Mouse (Mus musculus): ENCODE results near the gene Adtrp. TPM values are rescaled to one million over a fixed set of nuclear protein-coding genes. Genes with fewer than 3 reads are reported as not detected.

The Adtrp gene
- total RNA-seq (2014; rRNA removed; ENCODE audit: low replicate concordance) (not detected in 2 replicates), polyA plus RNA-seq (2015; fragmentation: Nextera tagmentation; extraction: Ambion mirVana) (0.12 TPM in 1 of 2 replicates, not detected in the other)

GRCm38 (mm10) chr13:41847516-41848126 is at the start of gene Adtrp:
Gene Adtrp, minus strand, starts transcription at chr13:41847684.
- TF ChIP-seq EP300 (IDR thresholded peaks at IDR 0.05; ENCODE audit: low read depth) (no peak), CTCF (IDR thresholded peaks at IDR 0.05; ENCODE audit: low read depth) (no peak)
- H3K9ac ChIP-seq (replicated peaks; ENCODE audit: low read depth, low read length): no peak within 1 kb of the TSS
- H3K4me1 ChIP-seq (ENCODE audit: control insufficient read depth, insufficient read depth): 0 out of 2 replicates have a peak, but pooled peaks cover 4% of the 10 kb centered on the region
- no peaks in the 10 kb centered on the region for H3K27me3 ChIP-seq (ENCODE audit: control insufficient read depth, insufficient read depth, low read length)
- DNase-seq (ENCODE audit: low spot score) (no peak), ATAC-seq (ENCODE audit: insufficient read depth, low read depth) (no peak)
- H3K27ac ChIP-seq (ENCODE audit: low read depth): no peak within 1 kb of the TSS
- H3K4me2 ChIP-seq (ENCODE audit: low read depth, low read length): no peak within 1 kb of the TSS
- H3K9me3 ChIP-seq (replicated peaks; ENCODE audit: control insufficient read depth, low read length): no peaks in the 10 kb centered on the region
- 54% methylated on average over 11 of the region's 11 CpGs for WGBS
- no peaks in the 10 kb centered on the region for H3K36me3 ChIP-seq (replicated peaks; ENCODE audit: control insufficient read depth, insufficient read depth, low read length)
- H3K4me3 ChIP-seq (ENCODE audit: low read depth, low read length): no peak within 1 kb of the TSS

GRCm38 (mm10) chr13:41892016-41892415 is 44.5 kb upstream of the Adtrp start:
- no peak for DNase-seq (ENCODE audit: low spot score)
- 82% methylated on average over 12 of the region's 12 CpGs for WGBS
- no peak for TF ChIP-seq CTCF (IDR thresholded peaks at IDR 0.05; ENCODE audit: low read depth)
- no peak for TF ChIP-seq EP300 (IDR thresholded peaks at IDR 0.05; ENCODE audit: low read depth)
- no peaks in the 10 kb centered on the region for H3K9me3 ChIP-seq (replicated peaks; ENCODE audit: control insufficient read depth, low read length)
- ATAC-seq (ENCODE audit: insufficient read depth, low read depth): no peak
- no peaks in the 10 kb centered on the region for H3K4me1 ChIP-seq (ENCODE audit: control insufficient read depth, insufficient read depth)
- no peak overlapping the region for H3K9ac ChIP-seq (replicated peaks; ENCODE audit: low read depth, low read length)
- no peaks in the 10 kb centered on the region for H3K36me3 ChIP-seq (replicated peaks; ENCODE audit: control insufficient read depth, insufficient read depth, low read length)
- H3K4me3 ChIP-seq (ENCODE audit: low read depth, low read length): no peak overlapping the region
- H3K27me3 ChIP-seq (ENCODE audit: control insufficient read depth, insufficient read depth, low read length): no peaks in the 10 kb centered on the region
- no peak overlapping the region for H3K4me2 ChIP-seq (ENCODE audit: low read depth, low read length)
- no peak overlapping the region for H3K27ac ChIP-seq (ENCODE audit: low read depth)

- 85% methylated on average over 4 of the region's 4 CpGs for WGBS
- Histone ChIP-seq H3K4me3 (ENCODE audit: low read depth, low read length) (no peak overlapping the region), H3K4me1 (ENCODE audit: control insufficient read depth, insufficient read depth) (no peaks in the 10 kb centered on the region), H3K36me3 (replicated peaks; ENCODE audit: control insufficient read depth, insufficient read depth, low read length) (no peaks in the 10 kb centered on the region), H3K4me2 (ENCODE audit: low read depth, low read length) (no peak overlapping the region), H3K27ac (ENCODE audit: low read depth) (no peak overlapping the region), H3K9ac (replicated peaks; ENCODE audit: low read depth, low read length) (no peak overlapping the region), H3K27me3 (ENCODE audit: control insufficient read depth, insufficient read depth, low read length) (no peaks in the 10 kb centered on the region), H3K9me3 (replicated peaks; ENCODE audit: control insufficient read depth, low read length) (no peaks in the 10 kb centered on the region)
- DNase-seq (ENCODE audit: low spot score): no peak
- no peak for ATAC-seq (ENCODE audit: insufficient read depth, low read depth)
- TF ChIP-seq EP300 (IDR thresholded peaks at IDR 0.05; ENCODE audit: low read depth) (no peak), CTCF (IDR thresholded peaks at IDR 0.05; ENCODE audit: low read depth) (no peak)
These were observed 43.1 kb upstream of the Adtrp start for GRCm38 (mm10) chr13:41890618-41891017.

- H3K4me3 ChIP-seq (ENCODE audit: low read depth, low read length): no peak overlapping the region
- WGBS: 72% methylated on average over 2 of the region's 2 CpGs
- H3K27ac ChIP-seq (ENCODE audit: low read depth): no peak overlapping the region
- H3K9me3 ChIP-seq (replicated peaks; ENCODE audit: control insufficient read depth, low read length): no peaks in the 10 kb centered on the region
- no peak for DNase-seq (ENCODE audit: low spot score)
- H3K27me3 ChIP-seq (ENCODE audit: control insufficient read depth, insufficient read depth, low read length): no peaks in the 10 kb centered on the region
- H3K4me1 ChIP-seq (ENCODE audit: control insufficient read depth, insufficient read depth): no peaks in the 10 kb centered on the region
- no peak for TF ChIP-seq CTCF (IDR thresholded peaks at IDR 0.05; ENCODE audit: low read depth)
- TF ChIP-seq EP300 (IDR thresholded peaks at IDR 0.05; ENCODE audit: low read depth): no peak
- no peaks in the 10 kb centered on the region for H3K36me3 ChIP-seq (replicated peaks; ENCODE audit: control insufficient read depth, insufficient read depth, low read length)
- H3K9ac ChIP-seq (replicated peaks; ENCODE audit: low read depth, low read length): no peak overlapping the region
- no peak overlapping the region for H3K4me2 ChIP-seq (ENCODE audit: low read depth, low read length)
- no peak for ATAC-seq (ENCODE audit: insufficient read depth, low read depth)
These were observed 42.7 kb upstream of the Adtrp start for GRCm38 (mm10) chr13:41890111-41890600.

GRCm38 (mm10) chr13:41888644-41889043 is 41.2 kb upstream of the Adtrp start:
- Histone ChIP-seq H3K9ac (replicated peaks; ENCODE audit: low read depth, low read length) (no peak overlapping the region), H3K27me3 (ENCODE audit: control insufficient read depth, insufficient read depth, low read length) (no peaks in the 10 kb centered on the region), H3K4me2 (ENCODE audit: low read depth, low read length) (no peak overlapping the region), H3K36me3 (replicated peaks; ENCODE audit: control insufficient read depth, insufficient read depth, low read length) (no peaks in the 10 kb centered on the region), H3K9me3 (replicated peaks; ENCODE audit: control insufficient read depth, low read length) (no peaks in the 10 kb centered on the region), H3K4me3 (ENCODE audit: low read depth, low read length) (no peak overlapping the region), H3K27ac (ENCODE audit: low read depth) (no peak overlapping the region), H3K4me1 (ENCODE audit: control insufficient read depth, insufficient read depth) (no peaks in the 10 kb centered on the region)
- TF ChIP-seq CTCF (IDR thresholded peaks at IDR 0.05; ENCODE audit: low read depth): no peak
- TF ChIP-seq EP300 (IDR thresholded peaks at IDR 0.05; ENCODE audit: low read depth): no peak
- ATAC-seq (ENCODE audit: insufficient read depth, low read depth): no peak
- DNase-seq (ENCODE audit: low spot score): no peak
- WGBS: 71% methylated on average over 2 of the region's 2 CpGs

GRCm38 (mm10) chr13:41886120-41886519 is 38.6 kb upstream of the Adtrp start:
- TF ChIP-seq CTCF (IDR thresholded peaks at IDR 0.05; ENCODE audit: low read depth) (no peak), EP300 (IDR thresholded peaks at IDR 0.05; ENCODE audit: low read depth) (no peak)
- WGBS: 83% methylated on average over 4 of the region's 4 CpGs
- Histone ChIP-seq H3K4me2 (ENCODE audit: low read depth, low read length) (no peak overlapping the region), H3K4me1 (ENCODE audit: control insufficient read depth, insufficient read depth) (peaks cover 6% of the 10 kb centered on the region), H3K9ac (replicated peaks; ENCODE audit: low read depth, low read length) (no peak overlapping the region), H3K36me3 (replicated peaks; ENCODE audit: control insufficient read depth, insufficient read depth, low read length) (no peaks in the 10 kb centered on the region), H3K9me3 (replicated peaks; ENCODE audit: control insufficient read depth, low read length) (no peaks in the 10 kb centered on the region), H3K27me3 (ENCODE audit: control insufficient read depth, insufficient read depth, low read length) (no peaks in the 10 kb centered on the region), H3K4me3 (ENCODE audit: low read depth, low read length) (no peak overlapping the region), H3K27ac (ENCODE audit: low read depth) (no peak overlapping the region)
- ATAC-seq (ENCODE audit: insufficient read depth, low read depth) (no peak), DNase-seq (ENCODE audit: low spot score) (no peak)
